In the genomic region with DNA sequence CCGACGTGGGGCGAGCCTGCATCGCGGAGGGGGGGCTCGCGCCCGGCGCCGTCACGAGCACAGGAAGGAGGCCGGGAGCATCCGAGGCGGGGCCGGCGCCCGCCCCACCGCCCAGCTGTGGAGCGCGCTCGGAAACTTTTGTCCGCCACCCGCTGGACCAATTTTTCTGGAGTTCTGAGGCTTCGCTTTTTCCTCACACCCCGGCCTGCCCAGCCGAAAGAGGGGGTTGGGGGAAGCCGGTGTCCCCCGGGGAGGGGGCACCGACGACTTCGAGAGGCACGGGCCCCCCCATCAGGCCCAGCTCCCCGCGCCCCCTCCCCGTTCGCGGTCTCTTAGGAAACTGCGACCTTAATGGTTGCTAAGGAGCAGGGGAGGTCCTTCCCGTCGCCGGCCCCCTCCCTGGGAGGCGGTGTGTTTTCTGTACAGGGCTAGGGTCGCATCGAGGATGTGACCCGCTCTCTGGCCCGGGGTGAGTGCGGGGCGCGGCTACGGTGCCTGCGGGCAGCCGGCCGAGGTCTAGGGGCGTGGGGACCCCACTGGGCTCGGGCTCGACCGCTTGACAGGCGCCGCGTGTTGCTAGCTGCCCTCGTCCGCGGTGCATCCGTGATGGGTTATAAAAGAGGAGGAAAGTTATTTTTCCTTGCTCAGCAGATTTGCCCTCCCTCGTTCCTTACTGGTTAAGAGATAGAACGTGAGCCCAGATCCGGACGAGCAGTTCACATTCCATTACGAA, we compare ENCODE assay signal across 8 mouse cellular contexts. TPM values are rescaled to one million over a fixed set of nuclear protein-coding genes. Genes with fewer than 3 reads are reported as not detected.
DNase-seq lines count a peak whose midpoint lies in the region; ATAC-seq and TF ChIP-seq lines count a peak whose summit lies in the region.

No protein-coding gene starts in this region.

- peaks cover 26% of the 10 kb centered on the region for H3K4me1 ChIP-seq in hindbrain, embryonic 14.5 days (replicated peaks; ENCODE audit: control insufficient read depth, insufficient read depth, low read length)
- peaks cover 17% of the 10 kb centered on the region for H3K4me1 ChIP-seq in liver, adult 2 months (ENCODE audit: control insufficient read depth, insufficient read depth, low read length)
- H3K4me1 ChIP-seq in stomach, embryonic 15.5 days = peaks cover 29% of the 10 kb centered on the region

- H3K27me3 ChIP-seq in hindbrain, embryonic 14.5 days (ENCODE audit: control insufficient read depth, insufficient read depth, low read length) = peaks cover 77% of the 10 kb centered on the region
- H3K27me3 ChIP-seq in liver, adult 2 months (ENCODE audit: control insufficient read depth, insufficient read depth, low read length) = no peaks in the 10 kb centered on the region
- H3K27me3 ChIP-seq in myocyte (ENCODE audit: control insufficient read depth, insufficient read depth, insufficient read length) = no peaks in the 10 kb centered on the region
- H3K27me3 ChIP-seq in stomach, embryonic 15.5 days (replicated peaks) = no peaks in the 10 kb centered on the region

- peak overlapping the region; percentile 57; the same call in 1 of the 2 replicates for H3K27ac ChIP-seq in hindbrain, embryonic 14.5 days
- peak overlapping the region; percentile 94 for H3K27ac ChIP-seq in liver, adult 2 months (replicated peaks; ENCODE audit: insufficient read depth, low read depth, low read length)
- H3K27ac ChIP-seq in stomach, embryonic 15.5 days = peak overlapping the region; percentile 94

- peak; percentile 10 for DNase-seq in cerebellum, adult 9-11 months
- DNase-seq in cerebellum, adult 11 months = no peak
- DNase-seq in adrenal gland, postnatal 36 days = peak; percentile 78 to 87
- peak; percentile 53 for DNase-seq in gastrocnemius, adult 18-20 months (ENCODE audit: low spot score)
- peak; percentile 42 for DNase-seq in hindbrain, embryonic 14.5 days (ENCODE audit: low spot score)
- peak; percentile 81 for DNase-seq in liver, adult 2 months (ENCODE audit: extremely low read depth, low read depth, low spot score)

- peak overlapping the region; percentile 75 for H3ac ChIP-seq in myocyte (ENCODE audit: control insufficient read depth, insufficient read length)

- ATAC-seq in hindbrain, embryonic 14.5 days (ENCODE audit: low FRiP score) = peak; percentile 43
- ATAC-seq in stomach, embryonic 15.5 days (ENCODE audit: insufficient read depth, low FRiP score, low read depth) = peak; percentile 56

- peak overlapping the region; percentile 58 for H3K9ac ChIP-seq in hindbrain, embryonic 14.5 days
- peak overlapping the region; percentile 91 for H3K9ac ChIP-seq in liver, adult 2 months (ENCODE audit: low read depth, low read length)
- H3K9ac ChIP-seq in stomach, embryonic 15.5 days = peak overlapping the region; percentile 80

- H3K79me2 ChIP-seq in liver, adult 2 months (ENCODE audit: control insufficient read depth, insufficient read depth, low read length) = peaks cover 34% of the 10 kb centered on the region; the same call in 1 of the 2 replicates
- peaks cover 53% of the 10 kb centered on the region for H3K79me2 ChIP-seq in myocyte (ENCODE audit: control insufficient read depth, insufficient read depth)

- peak overlapping the region; percentile 79 for H3K4me2 ChIP-seq in hindbrain, embryonic 14.5 days (replicated peaks)
- peak overlapping the region; percentile 92 for H3K4me2 ChIP-seq in myocyte (ENCODE audit: low read depth)
- peak overlapping the region; percentile 95 for H3K4me2 ChIP-seq in stomach, embryonic 15.5 days

- peak overlapping the region; percentile 60 for H3K4me3 ChIP-seq in hindbrain, embryonic 14.5 days (replicated peaks; ENCODE audit: low read length)
- H3K4me3 ChIP-seq in liver, adult 2 months (ENCODE audit: insufficient read depth, low read depth, low read length) = peak overlapping the region; percentile 95
- H3K4me3 ChIP-seq in myocyte = peak overlapping the region; percentile 88
- H3K4me3 ChIP-seq in stomach, embryonic 15.5 days (replicated peaks) = peak overlapping the region; percentile 89

- H3K9me3 ChIP-seq in hindbrain, embryonic 14.5 days (ENCODE audit: control insufficient read depth, low read length) = no peaks in the 10 kb centered on the region
- no peaks in the 10 kb centered on the region for H3K9me3 ChIP-seq in stomach, embryonic 15.5 days

- no peak for TF ChIP-seq CTCF in liver, adult 2 months (IDR thresholded peaks at IDR 0.05; ENCODE audit: low read depth, low read length)

- WGBS in hindbrain, embryonic 14.5 days = under 1% methylated on average over 65 of the region's 69 CpGs
- WGBS in liver, adult 2 months = under 1% methylated on average over 64 of the region's 69 CpGs
- under 1% methylated on average over 66 of the region's 69 CpGs for WGBS in stomach, embryonic 15.5 days

- TF ChIP-seq POLR2A in liver, adult 2 months (IDR thresholded peaks at IDR 0.05; ENCODE audit: extremely low read depth, insufficient read depth, low read length) = no peak
- peak; percentile 50 for TF ChIP-seq POLR2A in myocyte (IDR thresholded peaks at IDR 0.05; ENCODE audit: insufficient read length, low read depth)

- no peaks in the 10 kb centered on the region for H3K36me3 ChIP-seq in hindbrain, embryonic 14.5 days (replicated peaks; ENCODE audit: control insufficient read depth, insufficient read depth)
- no peaks in the 10 kb centered on the region for H3K36me3 ChIP-seq in liver, adult 2 months (ENCODE audit: control insufficient read depth, insufficient read depth, low read length)
- H3K36me3 ChIP-seq in myocyte (ENCODE audit: control insufficient read depth, insufficient read depth) = no peaks in the 10 kb centered on the region
- H3K36me3 ChIP-seq in stomach, embryonic 15.5 days = no peaks in the 10 kb centered on the region

TF ChIP-seq in myocyte, 11 proteins besides CTCF, POLR2A, EP300 and RAD21:
- no peak for TF ChIP-seq TCF3 (IDR thresholded peaks at IDR 0.05; ENCODE audit: insufficient read length, low read depth)
- peak; percentile 45 for TF ChIP-seq POLR2AphosphoS2 (IDR thresholded peaks at IDR 0.05; ENCODE audit: insufficient read length, low read depth)

RNA-seq across cellular contexts. Expression of a gene that starts 49.2 kb away (rescaled TPM):
- 10 to 100 TPM; 54.1 to 71.5 TPM for total RNA-seq in adrenal gland, postnatal 36 days (2021)
- total RNA-seq in gastrocnemius, adult 18-20 months (2021) = 10 to 100 TPM; 25.9 to 32.7 TPM
- 5.1 and 5.8 TPM in 2 replicates for polyA plus RNA-seq in hindbrain, embryonic 14.5 days (2014; fragmentation: Nextera tagmentation; extraction: Ambion mirVana)
- total RNA-seq in liver, adult 2 months (2014; rRNA removed) = 9.0 and 11.7 TPM in 2 replicates
- polyA plus RNA-seq in liver, adult 2 months (2012; rRNA removed) = 12.4 and 13.6 TPM in 2 replicates
- polyA plus RNA-seq in myocyte (2012; fragmentation: generic; extraction: Trizol) = 19.7 TPM
- polyA plus RNA-seq in stomach, embryonic 15.5 days (2015; fragmentation: Nextera tagmentation; extraction: Ambion mirVana) = 12.8 and 16.0 TPM in 2 replicates
